Mouse (Mus musculus) fat pad, adult 2 months (tissue): Measurements from ENCODE around the gene Lpar3.
A peak's percentile ranks its signal among the peaks of the same experiment; 100 is the strongest.
"Not testable (repeated sequence)": the region's sequence is repeated elsewhere in the genome, so short reads cannot be mapped to it uniquely, and the experiment has no call there.

Source experiments
- DNase-seq: peaks from one replicate; pipeline ENCODE4 v3.0.0-alpha.2; 2011; ENCODE audit warnings: low read depth, low spot score; ENCODE audit errors: extremely low read depth

Lpar3 gene

DNA sequence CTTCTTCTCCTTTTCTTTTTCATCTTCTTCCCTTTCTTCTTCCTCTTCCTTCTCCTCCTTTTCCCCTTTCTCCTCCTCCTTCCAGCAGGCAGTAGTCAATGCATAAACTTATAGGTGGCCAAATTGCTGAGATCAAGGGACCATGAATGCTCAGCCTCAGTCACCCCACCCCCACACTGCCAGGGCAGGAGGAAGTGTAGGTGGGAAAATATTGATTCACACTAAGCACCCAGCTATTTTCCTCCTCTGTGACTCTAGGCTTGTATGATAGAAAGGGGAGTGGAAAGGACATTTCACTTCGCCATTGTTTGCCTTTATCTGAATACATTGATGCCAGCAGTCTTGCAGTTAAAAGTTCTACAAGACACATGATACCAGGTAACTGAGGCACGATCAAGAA lies 13.3 kb upstream of the Lpar3 start:
- DNase-seq: no peak

DNA sequence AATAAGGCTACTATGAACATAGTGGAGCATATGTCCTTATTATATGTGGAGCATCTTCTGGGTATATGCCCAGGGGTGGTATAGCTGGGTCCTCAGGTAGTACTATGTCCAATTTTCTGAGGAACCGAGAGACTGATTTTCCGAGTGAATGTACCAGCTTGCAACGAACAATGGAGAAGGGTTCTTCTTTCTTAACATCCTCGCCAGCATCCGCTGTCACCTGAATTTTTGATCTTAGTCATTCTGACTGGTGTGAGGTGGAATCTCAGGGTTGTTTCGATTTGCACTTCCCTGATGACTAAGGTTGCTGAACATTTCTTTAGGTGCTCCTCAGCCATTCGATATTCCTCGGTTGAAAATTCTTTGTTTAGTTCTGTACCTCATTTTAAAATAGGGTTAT lies 11.0 kb upstream of the Lpar3 start:
- DNase-seq: not testable (repeated sequence)

DNA sequence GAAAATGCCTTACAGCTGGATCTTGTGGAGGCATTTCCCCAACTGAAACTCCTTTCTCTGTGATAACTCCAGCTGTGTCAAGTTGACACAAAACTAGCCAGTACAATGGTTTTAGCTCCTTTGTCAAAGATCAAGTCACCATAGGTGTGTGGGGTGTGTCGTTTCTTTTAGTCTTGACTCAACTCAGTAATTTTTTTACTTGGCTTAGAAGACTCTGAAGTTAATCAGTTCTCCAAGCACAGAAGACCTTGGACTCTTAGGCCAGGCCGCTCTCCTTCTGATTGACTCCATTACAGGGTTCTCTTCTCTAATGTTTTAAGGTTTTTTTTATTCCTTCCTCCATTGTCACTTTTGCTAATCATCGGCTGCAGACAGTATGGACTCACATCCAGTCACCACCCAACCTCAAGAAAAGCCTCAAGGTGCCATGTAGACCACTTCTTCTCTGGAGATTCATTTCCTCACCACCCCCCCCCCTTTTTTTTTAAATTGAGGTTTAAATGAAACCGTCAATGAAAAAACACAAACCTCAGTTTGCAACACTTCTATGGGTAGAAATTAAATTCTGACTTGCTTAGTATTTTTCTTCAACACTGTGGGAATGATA lies 9.5 kb upstream of the Lpar3 start:
- DNase-seq: no peak

DNA sequence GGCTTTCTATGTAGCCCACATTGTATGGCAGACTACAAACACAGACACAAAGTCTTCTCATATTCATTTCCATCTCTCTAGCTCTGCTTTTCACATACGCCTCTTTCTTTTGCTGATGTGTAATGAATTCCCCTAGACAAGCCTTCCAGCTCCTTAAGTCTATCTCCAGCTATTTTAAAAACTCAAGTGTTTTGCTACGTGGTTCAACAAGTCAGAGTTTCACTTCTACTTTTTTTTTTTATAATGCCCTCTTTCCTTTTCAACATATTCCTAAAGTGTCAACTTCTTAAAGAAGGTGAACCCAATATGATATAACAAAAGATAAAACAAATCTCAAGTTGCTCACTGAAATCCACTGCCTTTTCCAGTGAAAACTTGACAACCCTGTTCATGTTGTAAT lies 8.8 kb upstream of the Lpar3 start:
- no peak for DNase-seq

DNA sequence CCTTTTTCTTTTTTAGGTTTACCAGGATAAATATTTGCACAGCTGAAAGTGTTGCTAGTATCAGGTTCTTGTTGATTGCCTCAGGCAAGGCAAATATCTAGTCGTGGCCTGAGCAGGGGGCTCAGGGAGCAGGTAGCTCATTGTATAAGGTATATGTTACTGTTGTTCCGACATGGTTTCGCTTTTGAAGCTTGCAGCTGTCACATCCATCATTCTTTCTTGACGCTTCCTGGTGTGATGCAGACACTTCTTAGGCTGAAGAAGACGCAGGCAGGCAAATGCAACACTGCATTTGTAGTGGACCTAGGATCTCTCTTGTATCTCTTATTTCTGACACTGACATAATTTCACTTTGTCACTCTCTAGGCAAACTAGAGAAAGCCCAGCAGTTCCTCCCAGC lies 7.4 kb upstream of the Lpar3 start:
- DNase-seq: no peak

DNA sequence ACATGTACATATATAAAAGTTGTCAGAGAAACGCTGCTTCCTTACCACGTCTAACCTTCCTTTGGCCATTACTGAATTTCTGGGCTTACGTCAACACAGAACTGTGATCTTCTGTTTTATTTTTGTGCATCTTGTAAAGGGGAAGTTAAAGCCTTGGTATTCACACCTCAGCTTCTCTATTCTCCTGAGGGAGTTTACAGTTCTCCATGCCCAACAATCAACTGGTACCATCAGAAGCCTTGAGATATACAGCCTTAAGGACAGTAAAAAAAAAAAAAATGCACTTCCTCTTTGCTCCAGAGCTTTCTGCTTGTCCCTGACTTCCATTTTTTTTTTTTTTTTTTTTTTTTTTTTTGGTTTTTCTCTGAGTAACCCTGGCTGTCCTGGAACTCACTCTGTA lies 4.2 kb upstream of the Lpar3 start:
- no peak for DNase-seq

DNA sequence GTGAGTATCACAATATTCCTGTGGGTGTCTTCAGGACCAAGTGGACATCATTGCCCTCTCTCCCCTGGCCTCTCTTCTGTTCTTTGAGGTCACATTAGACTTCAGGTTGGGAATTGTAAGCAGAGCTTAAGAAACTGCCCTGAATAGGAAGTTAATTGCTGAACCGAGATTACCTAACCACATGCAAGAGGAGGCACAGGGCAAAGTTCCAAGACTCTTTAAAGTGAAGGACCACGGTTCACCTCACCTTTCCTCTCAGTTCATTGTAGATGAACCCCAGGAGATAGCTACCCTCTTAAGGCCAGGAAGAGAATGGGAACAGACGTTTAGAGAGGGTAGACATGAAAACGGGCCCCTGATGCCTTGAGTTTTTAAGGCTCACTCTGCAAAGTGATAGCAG lies 3.5 kb downstream of the Lpar3 start:
- no peak for DNase-seq

DNA sequence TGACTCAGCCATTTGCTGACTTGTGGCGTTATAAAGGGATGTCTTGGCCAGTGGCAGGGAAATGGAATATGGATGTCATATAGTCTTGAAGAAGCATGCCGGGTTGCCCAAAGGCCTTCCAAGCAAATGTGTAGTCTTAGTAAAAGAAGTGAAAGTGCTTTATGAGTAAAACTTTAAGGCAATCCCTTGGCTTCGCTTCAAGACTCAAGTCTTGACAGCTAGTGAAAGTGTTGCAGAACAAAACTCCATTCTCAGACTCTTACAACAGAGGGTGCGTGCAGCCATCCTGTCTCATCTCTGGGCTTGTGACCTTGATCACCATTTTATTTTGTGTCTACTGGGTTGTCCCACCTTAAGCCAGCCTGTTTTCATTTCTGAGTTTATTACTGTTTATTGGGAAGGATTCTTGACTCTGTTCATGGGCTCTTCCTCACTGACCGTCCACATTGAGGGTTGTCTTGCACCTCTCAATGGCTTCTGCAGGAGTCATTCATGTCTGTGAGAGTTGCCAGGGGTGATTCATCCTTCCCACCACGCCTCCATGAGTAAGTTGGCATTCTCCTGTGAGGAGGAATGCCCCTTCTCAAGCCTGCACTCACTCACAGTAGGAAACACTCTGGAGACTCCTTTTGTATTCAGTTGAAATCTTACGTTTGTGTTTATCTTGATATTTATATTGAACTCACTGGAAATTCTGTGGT lies 4.4 kb downstream of the Lpar3 start:
- DNase-seq: no peak

DNA sequence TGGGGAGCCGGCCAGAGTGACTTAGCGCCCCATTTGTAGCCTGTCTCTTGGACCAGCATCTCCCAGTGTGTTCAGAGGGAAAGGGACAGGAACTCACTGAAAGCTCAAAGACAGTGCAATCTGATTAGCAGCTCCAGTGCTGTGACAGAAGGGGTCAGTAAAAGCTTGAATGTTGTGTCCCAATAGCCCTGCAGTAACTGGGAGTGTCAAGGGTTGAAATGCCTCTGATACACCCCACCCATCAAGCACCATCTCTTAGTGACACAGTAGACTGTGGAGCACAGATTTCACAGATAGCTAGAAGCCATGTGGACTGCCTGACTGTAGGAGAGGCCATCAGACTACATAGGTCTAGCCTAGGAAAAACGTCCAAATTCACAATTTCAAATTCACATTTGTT lies 6.7 kb downstream of the Lpar3 start:
- no peak for DNase-seq

DNA sequence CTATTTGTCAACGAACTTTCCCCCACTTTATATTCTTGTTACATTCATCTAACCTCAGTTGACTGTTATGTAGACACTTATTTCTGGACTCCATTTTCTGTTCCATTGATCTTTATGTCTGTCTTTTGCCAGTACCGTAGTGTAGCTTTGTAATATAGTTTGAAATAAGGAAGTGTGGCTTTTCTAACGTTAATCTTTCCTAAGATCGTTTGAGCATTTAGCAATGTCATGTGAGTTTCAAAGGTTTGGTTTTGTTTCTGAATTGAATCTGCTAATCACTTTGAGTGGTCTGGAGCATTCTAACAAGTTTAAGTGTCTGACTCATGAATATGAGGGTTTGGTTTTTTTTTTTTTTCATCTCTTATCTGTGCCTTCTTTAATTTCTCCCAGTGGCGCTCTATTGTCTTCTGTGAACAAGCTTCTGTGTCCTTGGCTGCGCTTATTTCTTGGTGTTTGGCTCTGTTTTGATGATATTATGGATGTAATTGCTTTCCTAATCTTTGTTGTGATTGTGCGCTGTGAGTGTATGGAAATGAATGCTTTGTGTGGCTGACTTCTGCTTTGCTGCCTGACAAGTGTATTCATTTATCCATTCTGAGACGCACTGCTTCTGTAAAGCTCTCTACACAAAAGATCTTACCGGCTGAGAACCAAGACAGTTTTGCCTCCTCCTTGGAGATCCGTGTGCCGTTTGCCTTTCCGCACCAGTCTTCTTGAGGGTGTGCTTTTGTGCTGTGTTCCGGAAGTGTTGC lies 8.0 kb downstream of the Lpar3 start:
- no peak for DNase-seq

DNA sequence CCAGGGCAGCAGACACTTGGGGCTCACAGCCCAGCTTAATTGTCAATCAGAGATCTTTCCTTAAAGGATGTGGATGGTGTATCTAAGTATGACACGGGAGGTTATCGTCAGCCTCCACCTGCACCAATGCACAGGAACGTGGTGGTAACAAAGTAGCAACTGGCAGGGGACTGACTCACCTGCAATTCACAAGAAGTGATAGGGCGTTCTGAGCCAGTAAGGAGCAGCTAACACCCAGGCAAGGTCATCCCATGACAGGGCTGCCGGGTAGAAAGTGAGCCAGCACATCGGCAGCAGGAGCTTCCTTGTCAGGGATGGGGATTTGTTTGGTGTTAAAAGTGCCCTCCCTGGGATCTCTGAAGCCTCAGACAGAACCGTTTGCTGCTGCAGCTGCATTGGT lies 11.9 kb downstream of the Lpar3 start:
- no peak for DNase-seq

DNA sequence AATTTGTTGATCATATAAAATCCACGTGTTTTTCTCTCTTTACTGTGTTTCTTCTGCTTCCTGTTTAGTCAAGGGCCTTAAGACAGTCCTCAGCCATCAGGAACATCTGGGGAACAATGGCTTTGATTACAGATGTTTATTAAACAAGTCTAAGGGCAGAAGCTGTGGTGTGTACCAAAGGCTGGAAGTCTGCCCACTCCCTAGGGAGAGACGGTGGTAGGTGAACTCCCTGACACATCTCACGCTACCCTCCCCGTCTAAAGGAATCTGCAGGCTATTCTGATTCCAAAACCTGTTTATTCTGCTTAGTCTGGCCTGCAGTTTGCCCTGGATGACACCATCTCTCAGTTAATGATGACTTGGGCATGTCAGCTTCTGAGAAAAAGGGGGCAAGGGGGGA lies 13.0 kb downstream of the Lpar3 start:
- DNase-seq: no peak

DNA sequence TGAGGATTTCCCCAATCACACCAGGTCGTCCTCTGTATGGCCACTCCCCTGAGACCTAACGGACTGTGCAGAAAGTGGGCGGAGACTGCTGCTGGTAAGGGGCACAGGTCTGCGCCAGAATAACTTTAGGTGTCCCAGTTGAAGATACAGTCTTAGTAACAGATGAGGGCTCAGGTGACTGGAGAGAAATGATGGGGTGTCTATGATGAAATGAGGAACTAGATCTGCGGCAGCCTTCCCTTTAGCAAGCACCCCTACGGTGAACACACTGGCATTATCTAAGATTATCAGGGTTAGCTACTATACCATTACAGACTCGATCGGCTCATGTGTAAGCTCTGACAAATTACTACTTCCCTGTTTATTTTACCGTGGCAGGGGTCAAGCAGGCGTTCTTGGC lies 13.8 kb downstream of the Lpar3 start:
- DNase-seq: no peak

DNA sequence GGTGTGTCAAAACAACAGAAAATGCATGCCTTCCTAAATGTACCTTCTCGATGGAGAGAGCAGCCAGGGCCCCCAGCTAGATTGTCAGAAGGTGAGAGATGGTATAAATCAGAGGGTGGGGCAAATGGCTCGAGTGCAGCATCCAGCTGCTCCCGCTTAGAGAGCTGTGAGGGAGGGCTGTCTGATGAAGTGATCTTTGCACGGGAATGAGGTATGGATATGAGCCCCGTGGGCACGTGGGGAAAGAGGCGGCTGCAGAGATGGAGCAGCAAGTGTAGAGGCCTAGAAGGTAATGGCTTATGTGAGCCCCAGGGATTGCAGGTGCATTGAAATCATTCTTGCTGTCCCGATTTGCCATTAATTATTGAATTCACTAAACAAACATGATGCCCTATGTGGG lies 15.5 kb downstream of the Lpar3 start:
- DNase-seq: no peak

DNA sequence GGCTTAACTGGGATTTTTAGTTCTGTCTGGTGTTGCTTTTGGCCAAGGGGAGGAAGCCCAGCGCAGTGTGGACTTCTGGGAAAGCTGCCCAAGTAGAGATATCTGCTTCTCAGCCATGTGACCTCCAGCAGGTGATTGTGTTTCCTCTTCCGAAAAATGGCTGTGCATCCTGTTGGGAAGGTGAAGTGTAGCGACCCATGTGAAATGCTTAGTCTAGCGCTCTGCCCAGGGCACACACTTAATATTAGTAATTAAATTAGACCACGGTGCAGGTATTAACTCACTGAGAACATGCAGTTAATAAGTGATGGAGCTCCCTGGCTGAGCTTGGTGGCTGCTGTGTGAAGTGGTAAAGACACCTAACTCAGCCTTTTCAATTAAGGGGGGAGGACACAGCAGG lies 16.9 kb downstream of the Lpar3 start:
- no peak for DNase-seq

DNA sequence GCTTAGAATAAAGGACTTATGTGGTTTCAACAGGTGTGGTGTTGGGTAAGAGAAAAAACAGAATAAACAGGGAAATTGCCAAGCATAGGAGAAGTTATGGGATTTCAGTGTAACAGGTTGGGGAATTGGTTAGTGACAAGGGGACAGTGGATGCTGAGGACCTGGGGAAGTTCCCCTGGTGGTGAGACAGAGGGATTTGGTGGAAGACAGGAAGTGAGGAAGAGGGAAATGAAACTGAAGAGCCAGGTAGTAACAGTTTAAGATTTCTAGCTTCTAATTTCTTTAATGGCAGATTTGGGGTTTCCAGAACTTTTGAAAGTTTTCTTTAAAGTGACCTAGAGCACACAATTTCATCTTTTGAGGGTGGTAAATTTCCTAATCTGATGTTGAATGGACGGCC lies 23.9 kb downstream of the Lpar3 start:
- DNase-seq: no peak

DNA sequence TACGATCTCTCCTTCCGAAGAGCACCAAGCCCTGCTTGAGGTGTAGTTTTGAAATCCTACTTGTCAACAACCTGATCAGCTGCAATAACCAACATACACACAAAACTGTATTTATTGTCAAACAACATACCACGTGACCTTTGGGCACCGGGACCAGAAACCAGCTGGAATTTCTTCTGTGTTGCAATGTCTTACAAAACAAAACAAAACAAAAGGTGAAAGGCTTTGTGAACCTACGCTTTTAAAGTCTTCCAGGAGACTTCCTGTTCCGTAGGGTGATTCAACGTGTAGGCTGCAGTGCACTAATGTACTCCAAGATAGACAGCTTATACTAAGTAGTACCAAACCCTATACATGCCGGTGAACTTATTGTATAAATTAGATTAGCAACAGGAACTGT lies 25.8 kb downstream of the Lpar3 start:
- peak; percentile 67 for DNase-seq

DNA sequence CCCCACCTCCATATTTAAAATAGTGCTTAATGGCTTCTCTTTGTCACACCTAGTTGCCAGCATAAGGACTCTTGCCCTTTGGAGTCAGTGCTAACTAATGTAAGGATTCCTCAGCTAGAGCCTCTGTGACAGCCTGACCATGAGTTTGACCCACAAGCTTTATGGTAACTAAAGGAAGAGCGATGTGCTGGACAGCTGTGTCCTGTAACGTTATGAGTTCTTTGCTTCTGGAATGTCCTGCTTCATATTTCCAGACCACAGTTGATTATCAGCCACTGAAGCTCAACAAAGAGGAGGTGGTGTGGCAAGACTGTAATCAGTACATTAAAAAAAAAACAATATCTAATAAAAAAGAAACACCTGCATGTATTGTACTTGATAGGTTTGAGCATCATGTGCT lies 26.2 kb downstream of the Lpar3 start:
- no peak for DNase-seq

DNA sequence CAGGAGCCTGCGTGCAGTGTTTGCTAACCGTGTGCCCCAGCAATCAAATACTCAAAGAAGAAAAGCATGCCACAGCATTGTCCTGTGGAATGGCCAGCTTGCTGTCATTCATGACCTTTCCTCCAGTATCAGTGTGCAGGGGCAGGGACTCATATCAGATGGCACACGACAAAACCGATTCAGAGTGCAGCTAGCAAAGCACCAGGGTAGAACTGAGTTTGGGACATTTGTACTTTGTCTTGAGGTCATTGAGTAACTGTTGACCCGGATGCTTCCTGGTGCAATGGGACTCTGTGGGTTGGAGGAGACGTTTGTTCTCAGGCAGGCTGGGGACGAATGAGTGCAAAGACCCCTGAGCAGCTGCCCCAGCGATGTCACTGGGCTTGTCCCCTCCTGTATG lies 29.1 kb downstream of the Lpar3 start:
- DNase-seq: no peak

DNA sequence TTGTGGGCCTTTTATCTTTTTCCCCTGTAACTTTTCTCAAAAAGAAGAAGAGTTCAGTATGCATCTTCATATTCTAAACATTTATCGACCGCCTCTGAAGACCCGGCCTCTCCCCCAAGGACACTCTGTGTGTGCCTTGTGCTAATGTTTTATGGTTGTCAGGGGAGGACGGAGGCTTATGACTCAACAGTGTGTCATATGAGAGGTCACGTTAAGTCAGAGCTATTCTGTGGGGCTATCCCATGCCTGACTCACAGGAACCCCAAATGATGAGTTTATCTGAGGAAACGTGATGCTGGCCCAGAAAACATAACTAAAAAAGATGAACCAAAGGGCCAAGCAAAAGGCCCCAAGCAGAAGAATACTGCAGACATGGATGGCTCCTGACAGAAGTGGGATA lies 31.0 kb downstream of the Lpar3 start:
- no peak for DNase-seq

DNA sequence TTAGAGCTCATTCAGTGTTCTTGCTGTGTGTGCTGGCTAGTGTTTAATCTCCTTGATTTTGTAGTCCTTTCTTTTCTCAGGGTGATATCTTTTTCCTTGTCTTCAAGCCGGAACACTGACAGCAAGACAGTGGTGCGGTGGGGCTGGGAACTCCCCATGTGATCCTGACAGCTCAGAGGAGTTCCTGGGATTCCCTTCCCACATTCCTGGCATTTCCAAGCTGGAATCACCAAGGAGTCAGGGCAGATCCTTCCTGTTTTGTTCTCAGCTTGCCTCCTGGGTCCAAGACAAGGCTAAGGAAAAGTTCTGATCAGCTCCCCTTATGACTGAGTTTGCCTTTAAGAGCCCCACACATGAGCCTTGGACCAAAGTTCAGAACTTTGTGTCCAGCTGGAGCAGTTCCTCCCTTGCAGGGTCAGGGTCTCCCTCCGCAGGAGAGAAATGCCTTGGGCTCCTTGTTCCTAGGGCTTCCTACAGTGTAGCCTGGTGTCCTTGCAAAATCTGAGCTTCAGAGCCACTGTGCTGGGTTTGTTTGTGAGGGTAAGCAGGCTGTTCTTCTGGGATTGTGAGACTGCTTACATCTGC lies 33.1 kb downstream of the Lpar3 start:
- no peak for DNase-seq

DNA sequence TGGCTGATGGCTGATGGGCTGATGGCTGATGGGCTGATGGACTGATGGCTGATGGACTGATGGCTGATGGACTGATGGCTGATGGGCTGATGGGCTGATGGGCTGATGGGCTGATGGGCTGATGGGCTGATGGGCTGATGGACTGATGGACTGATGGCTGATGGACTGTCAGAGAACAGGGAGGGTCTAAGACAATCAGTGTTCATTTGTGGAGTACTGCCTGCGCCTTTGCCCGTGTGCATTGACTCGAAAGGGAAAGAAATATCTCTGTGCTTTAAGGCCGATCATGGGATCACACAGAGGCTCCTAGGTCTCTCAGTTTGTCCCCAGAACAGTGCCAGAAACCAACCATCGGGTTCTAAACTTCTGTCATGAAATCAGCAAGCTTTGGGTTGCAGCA lies 34.4 kb downstream of the Lpar3 start:
- DNase-seq: no peak
